Mouse (Mus musculus): ENCODE measurements around the gene Crk. TPM values are rescaled to one million over a fixed set of nuclear protein-coding genes. Genes with fewer than 3 reads are reported as not detected.
"Not testable (repeated sequence)": the region's sequence is repeated elsewhere in the genome, so short reads cannot be mapped to it uniquely, and the experiment has no call there.

Gene Crk
- polyA plus RNA-seq, 1 experiment from 2014 or later: 101 TPM

- 72% methylated on average over 8 of the region's 8 CpGs for WGBS
- DNase-seq (ENCODE audit: low spot score): no peak
- Histone ChIP-seq H3K9me3 (ENCODE audit: control insufficient read depth, low read length) (peaks cover 3% of the 10 kb centered on the region; the same call in 1 of the 2 replicates), H3K27me3 (replicated peaks; ENCODE audit: control insufficient read depth, insufficient read depth, low read length) (no peaks in the 10 kb centered on the region), H3K9ac (ENCODE audit: low read length) (no peak overlapping the region), H3K4me3 (ENCODE audit: low read depth, low read length) (no peak overlapping the region), H3K4me1 (replicated peaks; ENCODE audit: control insufficient read depth, insufficient read depth, low read length) (no peaks in the 10 kb centered on the region; the same call in 1 of the 2 replicates), H3K4me2 (ENCODE audit: low read length) (no peak overlapping the region), H3K27ac (ENCODE audit: low read depth) (no peak overlapping the region), H3K36me3 (ENCODE audit: control insufficient read depth, insufficient read depth, low read length) (no peaks in the 10 kb centered on the region)
- no peak for ATAC-seq (replicated peaks; ENCODE audit: low FRiP score, low TSS enrichment, low read depth)
Measured at GRCm38 (mm10) chr11:75716661-75717325, 37.7 kb downstream of the Crk start.

GRCm38 (mm10) chr11:75722339-75722738 lies 43.3 kb downstream of the Crk start:
- no peak for DNase-seq (ENCODE audit: low spot score)
- no peak overlapping the region for H3K27ac ChIP-seq (ENCODE audit: low read depth)
- no peaks in the 10 kb centered on the region for H3K27me3 ChIP-seq (replicated peaks; ENCODE audit: control insufficient read depth, insufficient read depth, low read length)
- H3K4me1 ChIP-seq (replicated peaks; ENCODE audit: control insufficient read depth, insufficient read depth, low read length): no peaks in the 10 kb centered on the region
- H3K9ac ChIP-seq (ENCODE audit: low read length): no peak overlapping the region
- no peak overlapping the region for H3K4me2 ChIP-seq (ENCODE audit: low read length)
- WGBS: 57% methylated on average over 4 of the region's 4 CpGs
- H3K36me3 ChIP-seq (ENCODE audit: control insufficient read depth, insufficient read depth, low read length): no peaks in the 10 kb centered on the region
- H3K4me3 ChIP-seq (ENCODE audit: low read depth, low read length): no peak overlapping the region
- peaks cover 3% of the 10 kb centered on the region; the same call in 1 of the 2 replicates for H3K9me3 ChIP-seq (ENCODE audit: control insufficient read depth, low read length)
- no peak for ATAC-seq (replicated peaks; ENCODE audit: low FRiP score, low TSS enrichment, low read depth)

GRCm38 (mm10) chr11:75727168-75727567 lies 48.1 kb downstream of the Crk start:
- DNase-seq (ENCODE audit: low spot score): no peak
- Histone ChIP-seq H3K4me2 (ENCODE audit: low read length) (no peak overlapping the region), H3K4me1 (replicated peaks; ENCODE audit: control insufficient read depth, insufficient read depth, low read length) (peaks cover 5% of the 10 kb centered on the region), H3K27ac (ENCODE audit: low read depth) (no peak overlapping the region), H3K36me3 (ENCODE audit: control insufficient read depth, insufficient read depth, low read length) (no peaks in the 10 kb centered on the region), H3K27me3 (replicated peaks; ENCODE audit: control insufficient read depth, insufficient read depth, low read length) (no peaks in the 10 kb centered on the region), H3K9me3 (ENCODE audit: control insufficient read depth, low read length) (no peaks in the 10 kb centered on the region), H3K4me3 (ENCODE audit: low read depth, low read length) (no peak overlapping the region), H3K9ac (ENCODE audit: low read length) (no peak overlapping the region)
- no peak for ATAC-seq (replicated peaks; ENCODE audit: low FRiP score, low TSS enrichment, low read depth)
- 68% methylated on average over 2 of the region's 2 CpGs for WGBS

- not testable (repeated sequence) for H3K27me3 ChIP-seq (replicated peaks; ENCODE audit: control insufficient read depth, insufficient read depth, low read length); H3K4me1 ChIP-seq (replicated peaks; ENCODE audit: control insufficient read depth, insufficient read depth, low read length); DNase-seq (ENCODE audit: low spot score); ATAC-seq (replicated peaks; ENCODE audit: low FRiP score, low TSS enrichment, low read depth); H3K4me2 ChIP-seq (ENCODE audit: low read length); H3K36me3 ChIP-seq (ENCODE audit: control insufficient read depth, insufficient read depth, low read length); H3K4me3 ChIP-seq (ENCODE audit: low read depth, low read length); H3K27ac ChIP-seq (ENCODE audit: low read depth); H3K9me3 ChIP-seq (ENCODE audit: control insufficient read depth, low read length); H3K9ac ChIP-seq (ENCODE audit: low read length)
- 88% methylated on average over 6 of the region's 6 CpGs for WGBS
Measured at GRCm38 (mm10) chr11:75727659-75728058, 48.6 kb downstream of the Crk start.

GRCm38 (mm10) chr11:75732434-75733226 lies 53.6 kb downstream of the Crk start, which contains the start of gene Ywhae:
Ywhae (plus strand) TSS chr11:75732869.
- Histone ChIP-seq H3K36me3 (ENCODE audit: control insufficient read depth, insufficient read depth, low read length) (no peaks in the 10 kb centered on the region), H3K9ac (ENCODE audit: low read length) (peak within 1 kb of the TSS; percentile 98), H3K27me3 (replicated peaks; ENCODE audit: control insufficient read depth, insufficient read depth, low read length) (no peaks in the 10 kb centered on the region), H3K4me3 (ENCODE audit: low read depth, low read length) (peak within 1 kb of the TSS; percentile 72), H3K9me3 (ENCODE audit: control insufficient read depth, low read length) (no peaks in the 10 kb centered on the region), H3K27ac (ENCODE audit: low read depth) (peak within 1 kb of the TSS; percentile 96), H3K4me2 (ENCODE audit: low read length) (peak within 1 kb of the TSS; percentile 98), H3K4me1 (replicated peaks; ENCODE audit: control insufficient read depth, insufficient read depth, low read length) (peaks cover 31% of the 10 kb centered on the region)
- DNase-seq (ENCODE audit: low spot score) (peak; percentile 98), ATAC-seq (replicated peaks; ENCODE audit: low FRiP score, low TSS enrichment, low read depth) (peak; percentile 92)
- under 1% methylated on average over 74 of the region's 76 CpGs for WGBS

GRCm38 (mm10) chr11:75733227-75733940 lies 54.3 kb downstream of the Crk start:
- H3K27ac ChIP-seq (ENCODE audit: low read depth): peak overlapping the region; percentile 96
- H3K4me1 ChIP-seq (replicated peaks; ENCODE audit: control insufficient read depth, insufficient read depth, low read length): peaks cover 37% of the 10 kb centered on the region
- DNase-seq (ENCODE audit: low spot score) (no peak), ATAC-seq (replicated peaks; ENCODE audit: low FRiP score, low TSS enrichment, low read depth) (peak; percentile 73)
- peak overlapping the region; percentile 98 for H3K9ac ChIP-seq (ENCODE audit: low read length)
- peak overlapping the region; percentile 98 for H3K4me2 ChIP-seq (ENCODE audit: low read length)
- H3K9me3 ChIP-seq (ENCODE audit: control insufficient read depth, low read length): no peaks in the 10 kb centered on the region
- peak overlapping the region; percentile 72 for H3K4me3 ChIP-seq (ENCODE audit: low read depth, low read length)
- H3K27me3 ChIP-seq (replicated peaks; ENCODE audit: control insufficient read depth, insufficient read depth, low read length): no peaks in the 10 kb centered on the region
- peaks cover 7% of the 10 kb centered on the region for H3K36me3 ChIP-seq (ENCODE audit: control insufficient read depth, insufficient read depth, low read length)
- 2% methylated on average over 51 of the region's 52 CpGs for WGBS

- Histone ChIP-seq H3K36me3 (ENCODE audit: control insufficient read depth, insufficient read depth, low read length) (peaks cover 24% of the 10 kb centered on the region), H3K4me1 (replicated peaks; ENCODE audit: control insufficient read depth, insufficient read depth, low read length) (peaks cover 49% of the 10 kb centered on the region), H3K4me2 (ENCODE audit: low read length) (peak overlapping the region; percentile 98), H3K27me3 (replicated peaks; ENCODE audit: control insufficient read depth, insufficient read depth, low read length) (no peaks in the 10 kb centered on the region), H3K9me3 (ENCODE audit: control insufficient read depth, low read length) (no peaks in the 10 kb centered on the region), H3K27ac (ENCODE audit: low read depth) (no peak overlapping the region), H3K4me3 (ENCODE audit: low read depth, low read length) (peak overlapping the region; percentile 72), H3K9ac (ENCODE audit: low read length) (no peak overlapping the region)
- no peak for DNase-seq (ENCODE audit: low spot score)
- no peak for ATAC-seq (replicated peaks; ENCODE audit: low FRiP score, low TSS enrichment, low read depth)
- 73% methylated on average over 5 of the region's 5 CpGs for whole genome bisulfite sequencing
Measured at GRCm38 (mm10) chr11:75735462-75736252, 56.6 kb downstream of the Crk start.

- H3K4me2 ChIP-seq (ENCODE audit: low read length): peak overlapping the region; percentile 8; the same call in 1 of the 2 replicates
- H3K9me3 ChIP-seq (ENCODE audit: control insufficient read depth, low read length): no peaks in the 10 kb centered on the region
- DNase-seq (ENCODE audit: low spot score) (no peak), ATAC-seq (replicated peaks; ENCODE audit: low FRiP score, low TSS enrichment, low read depth) (no peak)
- no peak overlapping the region for H3K9ac ChIP-seq (ENCODE audit: low read length)
- WGBS: 53% methylated on average over 3 of the region's 3 CpGs
- H3K27me3 ChIP-seq (replicated peaks; ENCODE audit: control insufficient read depth, insufficient read depth, low read length): no peaks in the 10 kb centered on the region
- H3K27ac ChIP-seq (ENCODE audit: low read depth): no peak overlapping the region
- peaks cover 46% of the 10 kb centered on the region for H3K4me1 ChIP-seq (replicated peaks; ENCODE audit: control insufficient read depth, insufficient read depth, low read length)
- H3K36me3 ChIP-seq (ENCODE audit: control insufficient read depth, insufficient read depth, low read length): peaks cover 31% of the 10 kb centered on the region
- H3K4me3 ChIP-seq (ENCODE audit: low read depth, low read length): no peak overlapping the region
Measured at GRCm38 (mm10) chr11:75736978-75737377, 57.9 kb downstream of the Crk start.
